Mouse (Mus musculus) heart, postnatal 0 days (tissue): ENCODE results near the gene Rbms3. TPM values are rescaled to one million over a fixed set of nuclear protein-coding genes. Genes with fewer than 3 reads are reported as not detected.
A peak's percentile ranks its signal among the peaks of the same experiment; 100 is the strongest.

Source experiments
- ATAC-seq: fragments of 200-750 bp; cut with Nextera tagmentation; 2 replicates; pipeline ENCODE4 v1.8.0; 2017; ENCODE audit warnings: low read depth, moderate number of reproducible peaks, moderate library complexity; ENCODE audit not compliant: insufficient read depth
- DNase-seq: peaks from one replicate; pipeline ENCODE4 v3.0.0-alpha.2; 2016; ENCODE audit warnings: low spot score
- H3K27ac ChIP-seq: fragments of 300-500 bp; sonication (generic); 2 replicates; pipeline ENCODE4 v1.5.1; 2014; ENCODE audit warnings: low read depth, mild to moderate bottlenecking
- H3K27me3 ChIP-seq: fragments of 300-500 bp; sonication (generic); 2 replicates; pipeline ENCODE4 v1.6.1; 2014; ENCODE audit warnings: low read length, mixed read lengths; ENCODE audit not compliant: control insufficient read depth, insufficient read depth
- H3K36me3 ChIP-seq: fragments of 300-500 bp; sonication (generic); replicated peaks from 2 replicates; pipeline ENCODE4 v1.6.1; 2014; ENCODE audit warnings: low read length, mixed read lengths; ENCODE audit not compliant: control insufficient read depth, insufficient read depth
- H3K4me1 ChIP-seq: fragments of 300-500 bp; sonication (generic); 2 replicates; pipeline ENCODE4 v1.6.1; 2014; ENCODE audit warnings: antibody characterized with exemption; ENCODE audit not compliant: control insufficient read depth, insufficient read depth
- H3K4me2 ChIP-seq: fragments of 300-500 bp; sonication (generic); 2 replicates; pipeline ENCODE4 v1.6.1; 2014; ENCODE audit warnings: low read depth, mild to moderate bottlenecking, low read length, moderate library complexity
- H3K4me3 ChIP-seq: fragments of 300-500 bp; sonication (generic); 2 replicates; pipeline ENCODE4 v1.5.1; 2014; ENCODE audit warnings: low read depth, low read length
- H3K9ac ChIP-seq: fragments of 300-500 bp; sonication (generic); replicated peaks from 2 replicates; pipeline ENCODE4 v1.6.1; 2014; ENCODE audit warnings: low read depth, low read length, mixed read lengths
- H3K9me3 ChIP-seq: fragments of 300-500 bp; sonication (generic); replicated peaks from 2 replicates; pipeline ENCODE4 v1.6.1; 2016; ENCODE audit warnings: low read length; ENCODE audit not compliant: control insufficient read depth
- CTCF ChIP-seq: IDR thresholded peaks from 2 replicates; pipeline ENCODE4 v1.5.1; 2016; ENCODE audit warnings: antibody characterized with exemption, control low read depth, low read depth
- EP300 ChIP-seq: IDR thresholded peaks from 2 replicates; pipeline ENCODE4 v1.6.1; 2016; ENCODE audit warnings: antibody characterized with exemption, low read depth
- WGBS: fragments of 180-500 bp; shearing (Covaris S2); extraction: QIAGEN DNeasy Blood & Tissue Kit; methylation state at CpG from one replicate; pipeline ENCODE4 v1.1.7; 2014; 5-methylcytosine and 5-hydroxymethylcytosine counted together
- polyA plus RNA-seq: library from polyadenylated mRNA; unstranded; fragments of >200 nt; fragmentation: Nextera tagmentation; extraction: Ambion mirVana; gene quantifications from 2 replicates; pipeline ENCODE4 v1.2.1, GENCODE M21; 2015
- total RNA-seq: library from RNA; depleted of rRNA; stranded (reverse); fragments of >200 nt; gene quantifications from 2 replicates; pipeline ENCODE4 v1.2.3, GENCODE M21; 2014; ENCODE audit warnings: low replicate concordance

Rbms3 gene
- total and polyA plus RNA-seq, 2 experiments from 2014 or later = 18.2 to 75.3 TPM

- WGBS = 84% methylated on average over 6 of the region's 6 CpGs
- TF ChIP-seq CTCF (no peak), EP300 (no peak)
- ATAC-seq (no peak), DNase-seq (no peak)
- no peaks in the 10 kb centered on the region for H3K4me1 ChIP-seq
- no peak overlapping the region for H3K27ac ChIP-seq
- H3K36me3 ChIP-seq = no peaks in the 10 kb centered on the region
- H3K9me3 ChIP-seq = no peaks in the 10 kb centered on the region
- no peak overlapping the region for H3K4me3 ChIP-seq
- no peak overlapping the region for H3K9ac ChIP-seq
- no peaks in the 10 kb centered on the region for H3K27me3 ChIP-seq
- no peak overlapping the region for H3K4me2 ChIP-seq
These were observed 44.4 kb downstream of the Rbms3 start for GRCm38 (mm10) chr9:117585345-117585744.

GRCm38 (mm10) chr9:117583638-117584037 is 46.1 kb downstream of the Rbms3 start:
- TF ChIP-seq CTCF = peak; percentile 48
- TF ChIP-seq EP300 = no peak
- no peak for DNase-seq
- no peaks in the 10 kb centered on the region for H3K4me1 ChIP-seq
- H3K9ac ChIP-seq = no peak overlapping the region
- no peaks in the 10 kb centered on the region for H3K36me3 ChIP-seq
- WGBS = 50% methylated on average over 7 of the region's 7 CpGs
- no peak overlapping the region for H3K4me2 ChIP-seq
- H3K9me3 ChIP-seq = no peaks in the 10 kb centered on the region
- H3K27ac ChIP-seq = no peak overlapping the region
- no peak for ATAC-seq
- H3K4me3 ChIP-seq = no peak overlapping the region
- no peaks in the 10 kb centered on the region for H3K27me3 ChIP-seq

- no peaks in the 10 kb centered on the region for H3K9me3 ChIP-seq
- no peak overlapping the region for H3K4me3 ChIP-seq
- no peak overlapping the region for H3K27ac ChIP-seq
- H3K27me3 ChIP-seq = no peaks in the 10 kb centered on the region
- no peaks in the 10 kb centered on the region for H3K36me3 ChIP-seq
- TF ChIP-seq CTCF (no peak), EP300 (no peak)
- H3K4me1 ChIP-seq = no peaks in the 10 kb centered on the region
- ATAC-seq = no peak
- WGBS = 82% methylated on average over 6 of the region's 6 CpGs
- DNase-seq = no peak
- H3K9ac ChIP-seq = no peak overlapping the region
- no peak overlapping the region for H3K4me2 ChIP-seq
These were observed 47.1 kb downstream of the Rbms3 start for GRCm38 (mm10) chr9:117582591-117582990.

GRCm38 (mm10) chr9:117571186-117571855 is 58.4 kb downstream of the Rbms3 start:
- no peak overlapping the region for H3K9ac ChIP-seq
- no peak for DNase-seq
- no peak overlapping the region for H3K4me3 ChIP-seq
- no peak overlapping the region for H3K27ac ChIP-seq
- ATAC-seq = peak; percentile 27; the same call in 1 of the 2 replicates
- H3K9me3 ChIP-seq = no peaks in the 10 kb centered on the region
- no peaks in the 10 kb centered on the region; the same call in 1 of the 2 replicates for H3K4me1 ChIP-seq
- 46% methylated on average over 5 of the region's 5 CpGs for WGBS
- TF ChIP-seq EP300 = no peak
- TF ChIP-seq CTCF = no peak
- no peaks in the 10 kb centered on the region for H3K36me3 ChIP-seq
- no peaks in the 10 kb centered on the region for H3K27me3 ChIP-seq
- H3K4me2 ChIP-seq = no peak overlapping the region

GRCm38 (mm10) chr9:117570240-117570821 is 59.4 kb downstream of the Rbms3 start:
- no peak for DNase-seq
- 66% methylated on average over 7 of the region's 7 CpGs for WGBS
- Histone ChIP-seq H3K4me1 (no peaks in the 10 kb centered on the region; the same call in 1 of the 2 replicates), H3K27ac (no peak overlapping the region), H3K36me3 (no peaks in the 10 kb centered on the region), H3K9me3 (no peaks in the 10 kb centered on the region), H3K27me3 (no peaks in the 10 kb centered on the region), H3K4me2 (no peak overlapping the region), H3K9ac (no peak overlapping the region), H3K4me3 (no peak overlapping the region)
- ATAC-seq = peak; percentile 30; the same call in 1 of the 2 replicates
- TF ChIP-seq CTCF (no peak), EP300 (no peak)
